Mouse (Mus musculus): ENCODE results near the gene Tbxa2r. TPM values are rescaled to one million over a fixed set of nuclear protein-coding genes. Genes with fewer than 3 reads are reported as not detected.

Gene Tbxa2r
- polyA plus RNA-seq, 1 experiment from 2014 or later, result 2.6 TPM

GRCm38 (mm10) chr10:81340551-81341332 lies 12.2 kb downstream of the Tbxa2r start:
- no peak for ATAC-seq
- no peak overlapping the region for H3K27ac ChIP-seq
- H3K9ac ChIP-seq, result no peak overlapping the region
- no peaks in the 10 kb centered on the region for H3K9me3 ChIP-seq (replicated peaks)
- H3K4me1 ChIP-seq, result peaks cover 7% of the 10 kb centered on the region
- no peak overlapping the region for H3K4me3 ChIP-seq
- H3K27me3 ChIP-seq, result peaks cover 71% of the 10 kb centered on the region
- WGBS, result 40% methylated on average over 17 of the region's 17 CpGs
- H3K36me3 ChIP-seq (ENCODE audit: poor library complexity, severe bottlenecking), result peaks cover 2% of the 10 kb centered on the region; the same call in 1 of the 2 replicates
- H3K4me2 ChIP-seq, result no peak overlapping the region

GRCm38 (mm10) chr10:81341333-81341949 lies 12.9 kb downstream of the Tbxa2r start:
- H3K9ac ChIP-seq, result no peak overlapping the region
- H3K36me3 ChIP-seq (ENCODE audit: poor library complexity, severe bottlenecking), result peaks cover 6% of the 10 kb centered on the region
- H3K27me3 ChIP-seq, result peaks cover 77% of the 10 kb centered on the region
- H3K4me1 ChIP-seq, result peaks cover 10% of the 10 kb centered on the region
- no peaks in the 10 kb centered on the region for H3K9me3 ChIP-seq (replicated peaks)
- 37% methylated on average over 16 of the region's 16 CpGs for WGBS
- ATAC-seq, result no peak
- no peak overlapping the region for H3K4me2 ChIP-seq
- H3K27ac ChIP-seq, result no peak overlapping the region
- H3K4me3 ChIP-seq, result no peak overlapping the region

- Histone ChIP-seq H3K4me1 (peaks cover 23% of the 10 kb centered on the region), H3K9me3 (replicated peaks) (no peaks in the 10 kb centered on the region), H3K9ac (peak within 1 kb of the TSS; percentile 62), H3K4me2 (peak within 1 kb of the TSS; percentile 70), H3K27ac (no peak within 1 kb of the TSS), H3K36me3 (ENCODE audit: poor library complexity, severe bottlenecking) (peaks cover 15% of the 10 kb centered on the region), H3K4me3 (peak within 1 kb of the TSS; percentile 41), H3K27me3 (peaks cover 79% of the 10 kb centered on the region)
- ATAC-seq, result no peak
- WGBS, result 5% methylated on average over 50 of the region's 67 CpGs
Measured at GRCm38 (mm10) chr10:81342686-81343505, 14.4 kb downstream of the Tbxa2r start, which contains the start of gene Gipc3. Gene Gipc3, minus strand, starts transcription at chr10:81343266.

- H3K27me3 ChIP-seq, result peaks cover 78% of the 10 kb centered on the region
- no peak overlapping the region for H3K4me3 ChIP-seq
- H3K9ac ChIP-seq, result no peak overlapping the region
- peaks cover 32% of the 10 kb centered on the region for H3K4me1 ChIP-seq
- no peaks in the 10 kb centered on the region for H3K9me3 ChIP-seq (replicated peaks)
- WGBS, result 50% methylated on average over 8 of the region's 8 CpGs
- no peak overlapping the region for H3K4me2 ChIP-seq
- no peak overlapping the region for H3K27ac ChIP-seq
- no peak for ATAC-seq
- peaks cover 16% of the 10 kb centered on the region for H3K36me3 ChIP-seq (ENCODE audit: poor library complexity, severe bottlenecking)
Measured at GRCm38 (mm10) chr10:81344421-81345161, 16.1 kb downstream of the Tbxa2r start.

- WGBS, result 85% methylated on average over 4 of the region's 4 CpGs
- Histone ChIP-seq H3K4me1 (peaks cover 36% of the 10 kb centered on the region), H3K9ac (no peak overlapping the region), H3K9me3 (replicated peaks) (no peaks in the 10 kb centered on the region), H3K4me2 (no peak overlapping the region), H3K27me3 (peaks cover 77% of the 10 kb centered on the region), H3K27ac (no peak overlapping the region), H3K4me3 (no peak overlapping the region), H3K36me3 (ENCODE audit: poor library complexity, severe bottlenecking) (peaks cover 16% of the 10 kb centered on the region)
- no peak for ATAC-seq
Measured at GRCm38 (mm10) chr10:81345162-81345534, 16.6 kb downstream of the Tbxa2r start.

- 6% methylated on average over 47 of the region's 55 CpGs for WGBS
- peak; percentile 9; the same call in 1 of the 2 replicates for ATAC-seq
- H3K9me3 ChIP-seq (replicated peaks), result no peaks in the 10 kb centered on the region
Measured at GRCm38 (mm10) chr10:81346453-81347067, 18.0 kb downstream of the Tbxa2r start.

GRCm38 (mm10) chr10:81349146-81349545 lies 20.6 kb downstream of the Tbxa2r start:
- peaks cover 32% of the 10 kb centered on the region for H3K4me1 ChIP-seq
- 4% methylated on average over 12 of the region's 12 CpGs for WGBS
- peak overlapping the region; percentile 95 for H3K4me2 ChIP-seq
- H3K27ac ChIP-seq, result no peak overlapping the region
- H3K9ac ChIP-seq, result peak overlapping the region; percentile 82
- H3K36me3 ChIP-seq (ENCODE audit: poor library complexity, severe bottlenecking), result peaks cover 16% of the 10 kb centered on the region
- ATAC-seq, result no peak
- H3K27me3 ChIP-seq, result peaks cover 38% of the 10 kb centered on the region
- peak overlapping the region; percentile 77 for H3K4me3 ChIP-seq
- H3K9me3 ChIP-seq (replicated peaks), result no peaks in the 10 kb centered on the region

More at GRCm38 (mm10) chr10:81346453-81347067, 18.0 kb downstream of the Tbxa2r start:
- peak overlapping the region; percentile 24 for H3K4me3 ChIP-seq
- no peak overlapping the region; the same call in 1 of the 2 replicates for H3K27ac ChIP-seq
- H3K36me3 ChIP-seq (ENCODE audit: poor library complexity, severe bottlenecking), result peaks cover 16% of the 10 kb centered on the region
- H3K27me3 ChIP-seq, result peaks cover 63% of the 10 kb centered on the region
- peak overlapping the region; percentile 60 for H3K9ac ChIP-seq
- peaks cover 39% of the 10 kb centered on the region for H3K4me1 ChIP-seq
- peak overlapping the region; percentile 58 for H3K4me2 ChIP-seq

GRCm38 (mm10) chr10:81349961-81350350 lies 21.4 kb downstream of the Tbxa2r start:
- Histone ChIP-seq H3K4me1 (peaks cover 32% of the 10 kb centered on the region), H3K4me2 (peak overlapping the region; percentile 95), H3K27me3 (peaks cover 30% of the 10 kb centered on the region), H3K9ac (peak overlapping the region; percentile 82), H3K36me3 (ENCODE audit: poor library complexity, severe bottlenecking) (peaks cover 16% of the 10 kb centered on the region), H3K9me3 (replicated peaks) (no peaks in the 10 kb centered on the region), H3K27ac (peak overlapping the region; percentile 44), H3K4me3 (peak overlapping the region; percentile 77)
- peak; percentile 5; the same call in 1 of the 2 replicates for ATAC-seq
- 0% methylated on average over 25 of the region's 29 CpGs for WGBS

- peak within 1 kb of the TSS; percentile 44 for H3K27ac ChIP-seq
- H3K27me3 ChIP-seq, result peaks cover 24% of the 10 kb centered on the region; the same call in 1 of the 2 replicates
- H3K4me3 ChIP-seq, result peak within 1 kb of the TSS; percentile 77
- no peaks in the 10 kb centered on the region for H3K9me3 ChIP-seq (replicated peaks)
- ATAC-seq, result peak; percentile 97
- WGBS, result under 1% methylated on average over 54 of the region's 54 CpGs
- H3K4me2 ChIP-seq, result peak within 1 kb of the TSS; percentile 95
- peaks cover 32% of the 10 kb centered on the region for H3K4me1 ChIP-seq
- peak within 1 kb of the TSS; percentile 82 for H3K9ac ChIP-seq
- H3K36me3 ChIP-seq (ENCODE audit: poor library complexity, severe bottlenecking), result peaks cover 16% of the 10 kb centered on the region
Measured at GRCm38 (mm10) chr10:81350351-81351063, 22.0 kb downstream of the Tbxa2r start, which contains the start of gene Hmg20b. Gene Hmg20b, minus strand, starts transcription at chr10:81350480.

GRCm38 (mm10) chr10:81351678-81352291 lies 23.3 kb downstream of the Tbxa2r start:
- Histone ChIP-seq H3K27ac (no peak overlapping the region), H3K4me3 (no peak overlapping the region), H3K36me3 (ENCODE audit: poor library complexity, severe bottlenecking) (peaks cover 10% of the 10 kb centered on the region), H3K9ac (no peak overlapping the region), H3K4me1 (peaks cover 29% of the 10 kb centered on the region), H3K27me3 (0 out of 2 replicates have a peak, but pooled peaks cover 14% of the 10 kb centered on the region), H3K9me3 (replicated peaks) (no peaks in the 10 kb centered on the region), H3K4me2 (no peak overlapping the region)
- WGBS, result 29% methylated on average over 9 of the region's 9 CpGs
- ATAC-seq, result no peak
